Mouse (Mus musculus) cerebellum, adult 18-20 months (tissue): ENCODE results near the gene Slc16a4.
"Not testable (repeated sequence)": the region's sequence is repeated elsewhere in the genome, so short reads cannot be mapped to it uniquely, and the experiment has no call there.

Source experiments
- DNase-seq, 2 experiments: peaks; one replicate each; pipeline ENCODE4 v3.0.0; 2021

Slc16a4 gene

GRCm38 (mm10) chr3:107296917-107297316 lies 5.9 kb downstream of the Slc16a4 start:
- DNase-seq = not testable (repeated sequence)

- DNase-seq = no peak
Observed at GRCm38 (mm10) chr3:107317338-107317737, 26.3 kb downstream of the Slc16a4 start.

- DNase-seq = no peak
Observed at GRCm38 (mm10) chr3:107321141-107321540, 30.1 kb downstream of the Slc16a4 start.

GRCm38 (mm10) chr3:107321776-107322175 lies 30.7 kb downstream of the Slc16a4 start:
- DNase-seq = no peak

GRCm38 (mm10) chr3:107326442-107326841 lies 35.4 kb downstream of the Slc16a4 start:
- no peak for DNase-seq

- DNase-seq = peak in 1 of 2 experiments; percentile 19
Observed at GRCm38 (mm10) chr3:107330503-107331424, 39.7 kb downstream of the Slc16a4 start.

- DNase-seq = no peak
Observed at GRCm38 (mm10) chr3:107331746-107332126, 40.7 kb downstream of the Slc16a4 start.

- peak in 1 of 2 experiments; percentile 54 for DNase-seq
Observed at GRCm38 (mm10) chr3:107332127-107332959, 41.3 kb downstream of the Slc16a4 start.

DNA sequence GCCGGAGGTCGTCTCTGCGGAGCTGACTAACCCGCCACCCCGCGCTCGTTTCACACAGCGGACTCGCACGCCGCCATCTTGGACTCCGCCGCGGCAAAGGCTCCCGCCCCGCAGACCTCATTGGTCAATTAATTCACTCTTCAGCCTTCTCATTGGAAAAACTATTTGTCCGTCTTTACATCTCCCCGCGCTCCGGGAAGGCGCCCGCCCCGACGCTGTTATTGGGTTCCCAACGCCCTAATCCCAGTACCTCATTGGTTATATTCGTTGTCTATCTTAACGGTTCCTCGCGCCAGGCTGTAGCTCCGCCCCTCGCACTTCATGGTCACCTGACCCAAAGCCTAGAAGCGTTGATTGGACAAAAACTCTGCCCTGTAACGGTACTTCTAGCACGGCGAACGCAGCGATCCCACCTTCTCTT lies 41.9 kb downstream of the Slc16a4 start:
- DNase-seq = peak; percentile 94 to 97

DNA sequence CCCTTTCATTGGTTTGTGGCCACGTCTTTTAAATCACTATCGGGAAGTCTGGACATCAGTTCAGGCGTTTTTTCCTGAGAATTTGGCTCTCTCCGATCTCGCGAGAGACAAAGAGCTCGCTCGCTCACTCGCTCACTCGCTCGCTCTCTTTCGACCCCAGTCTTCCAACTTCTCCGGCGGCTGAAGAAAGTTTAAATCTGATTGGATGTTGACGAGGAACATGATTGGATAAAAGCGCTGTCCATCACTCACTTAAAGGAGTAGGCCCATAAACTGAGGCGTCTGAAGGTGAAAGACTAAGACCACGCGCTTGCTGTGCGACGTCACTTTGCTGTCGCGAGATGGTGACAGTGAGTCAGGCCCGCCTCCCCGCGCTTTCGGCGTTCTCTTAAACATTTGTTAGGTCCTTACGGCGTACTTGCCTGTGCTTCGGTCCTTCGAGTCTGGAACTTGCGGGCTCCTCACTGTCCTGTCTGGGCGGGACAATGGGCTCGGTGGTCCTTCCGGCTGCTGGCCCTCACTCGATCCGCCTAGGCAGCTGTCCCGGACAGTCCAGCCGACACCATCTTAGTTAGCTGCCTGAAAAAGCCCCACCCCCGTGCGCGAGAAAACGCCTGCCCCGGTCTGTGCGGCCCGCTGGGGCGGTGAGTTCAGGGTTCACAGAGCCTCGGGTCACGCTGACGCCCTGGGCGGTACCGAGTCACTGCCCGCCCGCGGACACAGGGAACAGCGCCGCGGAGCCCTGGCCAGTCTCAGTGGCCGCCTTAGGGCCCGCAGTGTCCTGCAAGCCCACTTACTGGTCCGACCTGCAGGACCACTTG lies 42.6 kb downstream of the Slc16a4 start, which contains the start of gene Rbm15:
Rbm15 (minus strand) TSS at position 293 of the 821 bp plus-strand sequence.
- DNase-seq = peak; percentile 94 to 98

- DNase-seq = no peak
Observed at GRCm38 (mm10) chr3:107334202-107334934, 43.3 kb downstream of the Slc16a4 start.

GRCm38 (mm10) chr3:107343971-107344370 lies 52.9 kb downstream of the Slc16a4 start:
- DNase-seq = no peak

- DNase-seq = no peak
Observed at GRCm38 (mm10) chr3:107345033-107345725, 54.1 kb downstream of the Slc16a4 start.

DNA sequence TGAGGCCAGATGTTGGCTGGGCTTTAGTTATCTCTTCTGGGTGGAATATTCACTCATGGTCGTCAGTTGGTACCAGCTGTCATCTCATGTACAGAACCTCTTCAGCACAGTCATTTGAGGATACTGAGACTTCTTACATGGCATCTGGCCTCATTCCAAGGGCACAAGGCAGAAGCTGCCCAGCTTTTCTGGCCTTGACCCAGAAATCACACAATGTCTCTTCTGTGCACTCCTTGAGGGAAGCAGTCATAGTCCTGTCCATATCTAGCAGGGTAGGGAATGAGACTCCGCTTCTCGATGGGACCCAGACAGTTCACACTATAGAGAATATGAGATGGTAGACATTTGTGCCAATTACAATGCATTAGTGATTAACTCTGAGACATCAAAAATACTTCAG lies 58.0 kb downstream of the Slc16a4 start:
- DNase-seq = no peak

GRCm38 (mm10) chr3:107351706-107352105 lies 60.7 kb downstream of the Slc16a4 start:
- DNase-seq = no peak

DNA sequence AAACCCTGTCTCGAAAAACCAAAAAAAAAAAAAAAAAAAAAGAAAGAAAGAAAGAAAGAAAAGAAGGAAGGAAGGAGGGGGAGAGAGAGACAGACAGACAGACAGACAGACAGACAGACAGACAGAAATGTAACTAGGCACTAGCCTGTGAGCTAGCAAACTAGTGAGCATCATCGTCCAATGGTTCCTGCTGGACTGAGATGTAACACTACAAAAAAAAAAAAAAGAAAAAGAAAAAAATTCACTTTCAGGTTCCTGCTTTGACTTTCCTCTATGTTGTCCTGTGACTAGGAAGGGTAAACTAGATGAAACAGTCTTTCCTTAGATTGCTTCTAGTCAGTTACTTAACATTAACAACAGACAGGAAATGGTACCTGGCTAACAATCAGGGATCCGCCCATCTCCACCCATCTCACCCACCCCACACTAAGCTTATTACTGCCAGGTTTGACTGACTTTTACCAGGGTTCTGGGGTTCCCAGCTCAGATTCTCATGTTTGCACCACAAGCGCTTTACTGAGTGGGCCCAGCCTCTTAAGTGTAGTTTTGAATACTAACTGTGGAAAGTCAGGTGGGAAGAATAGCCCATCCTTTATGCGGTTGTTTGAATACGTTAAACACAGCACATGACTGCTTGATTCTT lies 64.7 kb downstream of the Slc16a4 start:
- DNase-seq = no peak

DNA sequence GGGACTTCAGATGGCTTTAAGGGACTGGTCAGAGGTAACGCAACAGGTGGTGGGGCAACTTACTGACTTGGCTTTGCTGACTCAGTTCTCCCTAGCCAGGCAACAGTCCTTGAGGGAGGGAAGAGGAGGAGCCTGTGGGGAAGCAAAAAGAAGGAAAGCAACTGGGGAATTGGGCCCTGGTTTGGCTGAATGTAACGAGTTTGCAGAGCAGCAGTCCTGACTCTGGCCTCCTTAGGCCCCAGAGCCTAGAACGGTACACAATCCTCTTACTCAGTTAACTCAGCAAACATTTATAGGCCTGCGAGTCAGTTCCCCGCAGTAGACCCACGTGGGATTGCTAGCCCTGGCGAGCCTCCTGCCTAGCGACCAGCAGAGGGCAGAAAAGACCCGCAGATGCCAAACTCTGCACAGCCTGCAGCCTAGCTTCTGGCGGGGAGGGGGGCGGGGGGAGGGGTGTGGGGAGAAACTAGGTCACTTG lies 66.0 kb downstream of the Slc16a4 start:
- DNase-seq = peak; percentile 86 to 89

DNA sequence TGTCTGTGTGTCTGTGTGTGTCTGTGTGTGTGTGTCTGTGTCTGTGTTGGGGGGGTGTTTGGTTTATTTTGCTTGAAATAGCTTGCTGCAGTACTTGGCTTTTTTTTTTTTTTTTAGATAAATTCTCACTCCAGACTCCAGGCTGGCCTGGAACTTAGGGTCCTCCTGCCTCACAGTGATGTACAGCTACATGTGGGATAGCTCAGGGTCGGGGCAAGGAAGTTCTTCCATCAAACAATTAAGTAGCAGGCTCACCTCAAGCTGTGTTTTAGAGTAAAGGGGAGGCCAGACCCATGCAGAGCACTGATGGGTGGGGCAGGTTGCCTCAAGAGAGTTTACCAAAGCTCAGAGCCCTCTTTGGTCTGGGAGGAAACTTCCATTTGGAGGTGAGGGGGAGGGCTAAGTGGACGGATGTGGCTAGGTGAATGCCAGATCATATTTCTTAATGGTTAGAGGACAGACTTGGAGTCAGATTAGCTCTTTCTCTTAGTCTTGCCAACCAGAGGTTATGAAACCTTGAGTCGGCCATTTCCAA lies 66.7 kb downstream of the Slc16a4 start:
- DNase-seq = peak in 1 of 2 experiments; percentile 14

DNA sequence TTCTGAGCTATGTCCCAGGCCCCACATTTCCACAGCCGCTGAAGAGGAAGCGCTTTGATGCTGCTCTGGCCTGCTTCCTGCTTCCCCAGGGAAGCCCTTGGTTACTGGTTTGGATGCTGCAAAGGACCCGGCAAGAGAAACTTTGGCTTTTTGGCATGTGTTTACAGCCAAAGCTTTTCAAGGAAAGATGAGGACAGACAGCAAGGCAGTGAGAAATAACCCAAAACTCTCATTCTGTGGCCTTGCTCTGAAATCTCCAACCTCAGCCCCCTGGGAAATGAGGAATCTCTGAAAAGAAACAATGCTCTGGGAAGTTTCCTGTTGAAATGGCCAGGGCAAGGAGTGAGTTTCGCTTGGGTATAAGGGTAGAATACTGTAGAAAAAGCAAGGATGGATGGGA lies 69.3 kb downstream of the Slc16a4 start:
- no peak for DNase-seq
